Mouse (Mus musculus): ENCODE measurements at regions not wholly inside any gene's neighbourhood (a gene's known extent, or its start where the extent isn't known, plus 50 kb on each side); places are given as distances from the start of the nearest gene placed in this dataset.

GRCm38 (mm10) chr9:94404551-94404950, 133.3 kb downstream of the 1190002N15Rik start:
- no peaks in the 10 kb centered on the region for H3K36me3 ChIP-seq (ENCODE audit: control insufficient read depth, insufficient read depth, low read length)
- H3K9ac ChIP-seq (ENCODE audit: low read depth, low read length), result no peak overlapping the region
- H3K9me3 ChIP-seq (ENCODE audit: control insufficient read depth, low read length), result no peaks in the 10 kb centered on the region
- H3K27ac ChIP-seq (ENCODE audit: low read depth, low read length), result no peak overlapping the region
- 79% methylated on average over 6 of the region's 6 CpGs for WGBS
- ATAC-seq (ENCODE audit: low FRiP score) (no peak), DNase-seq (ENCODE audit: low spot score) (no peak)
- H3K4me1 ChIP-seq (replicated peaks; ENCODE audit: control insufficient read depth, insufficient read depth, low read length), result no peaks in the 10 kb centered on the region
- H3K4me3 ChIP-seq (ENCODE audit: low read depth, low read length), result no peak overlapping the region
- no peak overlapping the region for H3K4me2 ChIP-seq (replicated peaks; ENCODE audit: low read depth, low read length)
- no peaks in the 10 kb centered on the region for H3K27me3 ChIP-seq (ENCODE audit: control insufficient read depth, insufficient read depth, low read length)

GRCm38 (mm10) chr9:94400596-94400995, 137.3 kb downstream of the 1190002N15Rik start:
- no peaks in the 10 kb centered on the region for H3K4me1 ChIP-seq (replicated peaks; ENCODE audit: control insufficient read depth, insufficient read depth, low read length)
- H3K4me2 ChIP-seq (replicated peaks; ENCODE audit: low read depth, low read length), result no peak overlapping the region
- H3K27me3 ChIP-seq (ENCODE audit: control insufficient read depth, insufficient read depth, low read length), result no peaks in the 10 kb centered on the region
- no peak overlapping the region for H3K4me3 ChIP-seq (ENCODE audit: low read depth, low read length)
- H3K27ac ChIP-seq (ENCODE audit: low read depth, low read length), result no peak overlapping the region
- ATAC-seq (ENCODE audit: low FRiP score), result no peak
- H3K9me3 ChIP-seq (ENCODE audit: control insufficient read depth, low read length), result no peaks in the 10 kb centered on the region
- DNase-seq (ENCODE audit: low spot score), result no peak
- WGBS, result 97% methylated on average over 1 of the region's 1 CpGs
- H3K9ac ChIP-seq (ENCODE audit: low read depth, low read length), result no peak overlapping the region
- no peaks in the 10 kb centered on the region for H3K36me3 ChIP-seq (ENCODE audit: control insufficient read depth, insufficient read depth, low read length)

- no peak overlapping the region for H3K27ac ChIP-seq (ENCODE audit: low read depth, low read length)
- no peaks in the 10 kb centered on the region for H3K9me3 ChIP-seq (ENCODE audit: control insufficient read depth, low read length)
- ATAC-seq (ENCODE audit: low FRiP score), result peak; percentile 35; the same call in 1 of the 2 replicates
- no peak for DNase-seq (ENCODE audit: low spot score)
- no peak overlapping the region for H3K4me3 ChIP-seq (ENCODE audit: low read depth, low read length)
- WGBS, result 75% methylated on average over 5 of the region's 5 CpGs
- H3K27me3 ChIP-seq (ENCODE audit: control insufficient read depth, insufficient read depth, low read length), result no peaks in the 10 kb centered on the region
- no peak overlapping the region for H3K9ac ChIP-seq (ENCODE audit: low read depth, low read length)
- H3K4me1 ChIP-seq (replicated peaks; ENCODE audit: control insufficient read depth, insufficient read depth, low read length), result no peaks in the 10 kb centered on the region
- H3K36me3 ChIP-seq (ENCODE audit: control insufficient read depth, insufficient read depth, low read length), result no peaks in the 10 kb centered on the region
- no peak overlapping the region for H3K4me2 ChIP-seq (replicated peaks; ENCODE audit: low read depth, low read length)
Observed at GRCm38 (mm10) chr9:94395215-94395614, 142.7 kb downstream of the 1190002N15Rik start.

- DNase-seq (ENCODE audit: low spot score), result no peak
- ATAC-seq (ENCODE audit: low FRiP score), result no peak
- Histone ChIP-seq H3K27me3 (ENCODE audit: control insufficient read depth, insufficient read depth, low read length) (no peaks in the 10 kb centered on the region), H3K27ac (ENCODE audit: low read depth, low read length) (no peak overlapping the region), H3K9ac (ENCODE audit: low read depth, low read length) (no peak overlapping the region), H3K4me2 (replicated peaks; ENCODE audit: low read depth, low read length) (no peak overlapping the region), H3K36me3 (ENCODE audit: control insufficient read depth, insufficient read depth, low read length) (no peaks in the 10 kb centered on the region), H3K4me1 (replicated peaks; ENCODE audit: control insufficient read depth, insufficient read depth, low read length) (no peaks in the 10 kb centered on the region), H3K9me3 (ENCODE audit: control insufficient read depth, low read length) (no peaks in the 10 kb centered on the region), H3K4me3 (ENCODE audit: low read depth, low read length) (no peak overlapping the region)
Observed at GRCm38 (mm10) chr9:94386190-94386589, 151.7 kb downstream of the 1190002N15Rik start.

- Histone ChIP-seq H3K4me1 (replicated peaks; ENCODE audit: control insufficient read depth, insufficient read depth, low read length) (no peaks in the 10 kb centered on the region), H3K9me3 (ENCODE audit: control insufficient read depth, low read length) (no peaks in the 10 kb centered on the region), H3K27me3 (ENCODE audit: control insufficient read depth, insufficient read depth, low read length) (no peaks in the 10 kb centered on the region), H3K9ac (ENCODE audit: low read depth, low read length) (no peak overlapping the region), H3K4me3 (ENCODE audit: low read depth, low read length) (no peak overlapping the region), H3K36me3 (ENCODE audit: control insufficient read depth, insufficient read depth, low read length) (no peaks in the 10 kb centered on the region), H3K4me2 (replicated peaks; ENCODE audit: low read depth, low read length) (no peak overlapping the region), H3K27ac (ENCODE audit: low read depth, low read length) (no peak overlapping the region)
- DNase-seq (ENCODE audit: low spot score) (no peak), ATAC-seq (ENCODE audit: low FRiP score) (no peak)
- 83% methylated on average over 2 of the region's 2 CpGs for WGBS
Observed at GRCm38 (mm10) chr9:94382293-94382692, 155.6 kb downstream of the 1190002N15Rik start.

GRCm38 (mm10) chr9:94378835-94379234, 159.0 kb downstream of the 1190002N15Rik start:
- no peak for DNase-seq (ENCODE audit: low spot score)
- peak; percentile 56; the same call in 1 of the 2 replicates for ATAC-seq (ENCODE audit: low FRiP score)
- Histone ChIP-seq H3K4me1 (replicated peaks; ENCODE audit: control insufficient read depth, insufficient read depth, low read length) (no peaks in the 10 kb centered on the region), H3K9ac (ENCODE audit: low read depth, low read length) (no peak overlapping the region), H3K9me3 (ENCODE audit: control insufficient read depth, low read length) (no peaks in the 10 kb centered on the region), H3K27ac (ENCODE audit: low read depth, low read length) (no peak overlapping the region), H3K4me3 (ENCODE audit: low read depth, low read length) (no peak overlapping the region), H3K27me3 (ENCODE audit: control insufficient read depth, insufficient read depth, low read length) (no peaks in the 10 kb centered on the region), H3K36me3 (ENCODE audit: control insufficient read depth, insufficient read depth, low read length) (no peaks in the 10 kb centered on the region), H3K4me2 (replicated peaks; ENCODE audit: low read depth, low read length) (no peak overlapping the region)
- WGBS, result 46% methylated on average over 5 of the region's 5 CpGs

- ATAC-seq (ENCODE audit: low FRiP score) (no peak), DNase-seq (ENCODE audit: low spot score) (no peak)
- Histone ChIP-seq H3K36me3 (ENCODE audit: control insufficient read depth, insufficient read depth, low read length) (no peaks in the 10 kb centered on the region), H3K9ac (ENCODE audit: low read depth, low read length) (no peak overlapping the region), H3K27ac (ENCODE audit: low read depth, low read length) (no peak overlapping the region), H3K4me2 (replicated peaks; ENCODE audit: low read depth, low read length) (no peak overlapping the region), H3K4me3 (ENCODE audit: low read depth, low read length) (no peak overlapping the region), H3K27me3 (ENCODE audit: control insufficient read depth, insufficient read depth, low read length) (no peaks in the 10 kb centered on the region), H3K4me1 (replicated peaks; ENCODE audit: control insufficient read depth, insufficient read depth, low read length) (no peaks in the 10 kb centered on the region), H3K9me3 (ENCODE audit: control insufficient read depth, low read length) (no peaks in the 10 kb centered on the region)
- WGBS, result 84% methylated on average over 6 of the region's 6 CpGs
Observed at GRCm38 (mm10) chr9:94378291-94378690, 159.6 kb downstream of the 1190002N15Rik start.

GRCm38 (mm10) chr9:94377346-94378039, 160.4 kb downstream of the 1190002N15Rik start:
- Histone ChIP-seq H3K4me3 (ENCODE audit: low read depth, low read length) (no peak overlapping the region), H3K27me3 (ENCODE audit: control insufficient read depth, insufficient read depth, low read length) (no peaks in the 10 kb centered on the region), H3K9ac (ENCODE audit: low read depth, low read length) (no peak overlapping the region), H3K4me2 (replicated peaks; ENCODE audit: low read depth, low read length) (no peak overlapping the region), H3K9me3 (ENCODE audit: control insufficient read depth, low read length) (no peaks in the 10 kb centered on the region), H3K4me1 (replicated peaks; ENCODE audit: control insufficient read depth, insufficient read depth, low read length) (no peaks in the 10 kb centered on the region), H3K27ac (ENCODE audit: low read depth, low read length) (no peak overlapping the region), H3K36me3 (ENCODE audit: control insufficient read depth, insufficient read depth, low read length) (no peaks in the 10 kb centered on the region)
- 52% methylated on average over 7 of the region's 7 CpGs for WGBS
- DNase-seq (ENCODE audit: low spot score) (no peak), ATAC-seq (ENCODE audit: low FRiP score) (peak; percentile 51; the same call in 1 of the 2 replicates)

GRCm38 (mm10) chr9:94370976-94371375, 166.9 kb downstream of the 1190002N15Rik start:
- no peaks in the 10 kb centered on the region for H3K27me3 ChIP-seq (ENCODE audit: control insufficient read depth, insufficient read depth, low read length)

More at GRCm38 (mm10) chr9:94370976-94371375, 166.9 kb downstream of the 1190002N15Rik start:
- no peak for ATAC-seq (ENCODE audit: low FRiP score)
- Histone ChIP-seq H3K27ac (ENCODE audit: low read depth, low read length) (no peak overlapping the region), H3K4me2 (replicated peaks; ENCODE audit: low read depth, low read length) (no peak overlapping the region), H3K4me1 (replicated peaks; ENCODE audit: control insufficient read depth, insufficient read depth, low read length) (no peaks in the 10 kb centered on the region), H3K9me3 (ENCODE audit: control insufficient read depth, low read length) (no peaks in the 10 kb centered on the region), H3K9ac (ENCODE audit: low read depth, low read length) (no peak overlapping the region), H3K36me3 (ENCODE audit: control insufficient read depth, insufficient read depth, low read length) (no peaks in the 10 kb centered on the region), H3K4me3 (ENCODE audit: low read depth, low read length) (no peak overlapping the region)
- whole genome bisulfite sequencing, result 73% methylated on average over 2 of the region's 2 CpGs
- no peak for DNase-seq (ENCODE audit: low spot score)
